Mouse (Mus musculus) gastrocnemius, postnatal 36 days (tissue): ENCODE results near the gene Stmnd1. TPM values are rescaled to one million over a fixed set of nuclear protein-coding genes. Genes with fewer than 3 reads are reported as not detected.
"Not testable (repeated sequence)": the region's sequence is repeated elsewhere in the genome, so short reads cannot be mapped to it uniquely, and the experiment has no call there.

Source experiments
- DNase-seq, 2 experiments: peaks; one replicate each; pipeline ENCODE4 v3.0.0; 2022
- intact Hi-C: fragments of 180-260 bp; cut with DNase I; formaldehyde crosslinking; loops from one replicate; pipeline ENCODE4 v1.15.1; 2025
- total RNA-seq, 2 experiments: library from RNA; stranded (reverse); gene quantifications; 2 replicates each; pipeline ENCODE4 v1.2.3; 2021

Stmnd1 gene
- total RNA-seq, 2 experiments from 2014 or later = 0.30 TPM; not detected in 1

DNA sequence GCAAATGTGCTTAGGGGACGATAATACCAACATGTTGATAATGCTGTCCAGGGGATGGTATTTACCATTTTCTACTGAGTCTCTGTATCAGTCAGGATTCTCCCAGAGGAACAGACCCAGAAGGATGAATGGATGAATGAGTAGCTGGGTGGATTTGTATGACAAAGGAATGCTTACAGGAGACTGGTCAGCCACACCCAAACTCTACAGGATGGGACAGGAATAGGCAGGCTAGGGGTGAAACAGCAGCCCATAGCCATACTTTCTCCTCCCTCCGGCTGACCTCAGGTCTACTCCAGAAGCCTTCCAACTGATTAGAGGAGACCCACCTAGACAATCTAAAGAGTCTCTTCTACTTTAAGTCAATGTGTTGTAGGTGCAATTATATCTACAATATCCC, 9.0 kb downstream of the Stmnd1 start:
- intact Hi-C loops = no loop called here
- DNase-seq = no peak

DNA sequence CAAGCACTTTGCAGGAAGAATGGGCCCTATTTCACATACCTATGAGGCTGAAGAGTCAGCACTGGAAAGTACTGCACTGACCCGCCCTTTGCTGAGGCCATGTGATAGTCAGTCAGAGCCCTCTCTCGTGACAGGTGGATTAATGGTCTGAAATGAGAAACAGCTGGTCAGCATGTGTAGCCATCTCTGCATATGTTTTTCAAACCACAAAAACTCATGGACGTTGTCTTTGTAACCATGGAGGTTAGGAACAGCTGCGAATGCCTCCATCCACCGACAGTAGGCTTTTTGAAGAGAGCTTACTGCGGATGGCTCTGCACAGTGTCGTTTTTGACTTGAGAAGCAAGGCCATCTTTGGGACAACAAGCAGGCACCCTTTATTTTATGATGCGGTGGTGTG, 14.3 kb downstream of the Stmnd1 start:
- intact Hi-C loops = no loop called here
- DNase-seq = no peak

- intact Hi-C loops = no loop called here
- no peak for DNase-seq
Observed at GRCm38 (mm10) chr13:46288372-46288771, 14.9 kb downstream of the Stmnd1 start.

- DNase-seq = no peak
- intact Hi-C loops = no loop called here
Observed at GRCm38 (mm10) chr13:46290537-46290936, 17.0 kb downstream of the Stmnd1 start.

DNA sequence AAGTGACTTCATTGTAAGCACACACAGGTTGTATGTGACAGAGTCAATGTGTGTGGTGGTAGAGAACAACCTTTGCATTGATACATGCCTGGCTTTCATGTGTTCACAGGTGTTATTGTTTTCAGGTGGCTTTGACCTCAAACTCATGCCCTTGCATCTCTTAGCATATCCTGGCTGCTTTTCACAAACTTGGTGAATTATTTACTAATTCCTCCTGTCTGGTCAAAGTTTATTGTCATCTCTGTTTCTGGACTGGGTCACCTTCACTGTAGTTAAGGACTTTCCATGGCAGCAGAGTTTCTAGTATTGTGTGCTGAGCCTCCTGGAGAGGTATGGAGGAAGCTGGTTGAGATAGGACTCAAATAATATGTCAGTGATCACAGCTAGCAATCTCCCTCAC, 20.8 kb downstream of the Stmnd1 start:
- no peak for DNase-seq
- intact Hi-C loops = no loop called here

DNA sequence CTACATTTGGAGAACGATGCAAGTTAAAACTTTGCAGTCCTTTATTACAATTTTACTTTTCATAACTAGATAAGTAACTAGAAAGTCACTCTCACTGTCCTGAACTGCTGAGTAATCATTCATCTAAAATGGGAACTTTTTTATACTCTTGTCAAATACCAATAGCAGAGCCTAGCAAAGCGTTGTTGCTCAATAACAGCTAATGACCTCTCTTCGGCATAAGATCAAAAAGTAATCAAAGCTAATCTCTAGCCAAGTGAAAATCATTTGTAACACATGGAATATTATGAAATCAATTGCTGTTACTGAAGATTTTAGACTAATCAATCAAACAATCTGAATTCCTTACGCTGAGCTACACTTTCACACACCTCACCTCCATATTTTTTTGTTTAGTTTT, 24.2 kb downstream of the Stmnd1 start:
- DNase-seq = no peak
- intact Hi-C loops = no loop called here

- intact Hi-C loops = loop anchor here (2.0 to 5.0 kb wide), 2 partner anchors 352 to 492 kb away; no protein-coding TSS in a partner anchor
- DNase-seq = peak in 1 of 2 experiments; percentile 33
Observed at GRCm38 (mm10) chr13:46310790-46311189, 37.3 kb downstream of the Stmnd1 start.

DNA sequence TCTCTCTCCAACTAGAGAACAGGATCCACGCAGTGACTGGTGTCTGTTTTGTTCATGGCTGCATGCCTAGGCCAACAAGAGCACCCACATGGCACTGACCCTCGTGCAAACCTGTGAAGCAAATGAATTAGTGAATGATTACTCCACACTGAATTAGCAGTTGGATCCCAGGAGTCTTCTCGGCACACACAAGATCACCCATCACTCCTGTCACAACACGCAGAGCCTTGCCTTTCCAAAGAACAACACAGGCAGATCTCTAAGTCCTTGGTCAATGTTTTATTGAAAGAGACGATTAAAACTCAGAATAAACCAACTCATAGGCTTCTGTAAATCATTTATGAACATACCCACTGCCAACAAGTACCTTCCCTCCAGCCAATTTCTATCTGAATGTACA, 39.7 kb downstream of the Stmnd1 start:
- intact Hi-C loops = loop anchor here (5.0 kb wide), 1 partner anchor 489 kb away; no protein-coding TSS in a partner anchor
- DNase-seq = no peak

GRCm38 (mm10) chr13:46315165-46315564, 41.6 kb downstream of the Stmnd1 start:
- intact Hi-C loops = no loop called here
- no peak for DNase-seq

- DNase-seq = no peak
- intact Hi-C loops = no loop called here
Observed at GRCm38 (mm10) chr13:46326351-46326985, 52.9 kb downstream of the Stmnd1 start.

- no peak for DNase-seq
- intact Hi-C loops = no loop called here
Observed at GRCm38 (mm10) chr13:46335020-46335419, 61.5 kb downstream of the Stmnd1 start.

GRCm38 (mm10) chr13:46336281-46336680, 62.8 kb downstream of the Stmnd1 start:
- DNase-seq, intact Hi-C loops: not testable (repeated sequence)

GRCm38 (mm10) chr13:46337791-46338190, 64.3 kb downstream of the Stmnd1 start:
- DNase-seq = no peak
- intact Hi-C loops = no loop called here

DNA sequence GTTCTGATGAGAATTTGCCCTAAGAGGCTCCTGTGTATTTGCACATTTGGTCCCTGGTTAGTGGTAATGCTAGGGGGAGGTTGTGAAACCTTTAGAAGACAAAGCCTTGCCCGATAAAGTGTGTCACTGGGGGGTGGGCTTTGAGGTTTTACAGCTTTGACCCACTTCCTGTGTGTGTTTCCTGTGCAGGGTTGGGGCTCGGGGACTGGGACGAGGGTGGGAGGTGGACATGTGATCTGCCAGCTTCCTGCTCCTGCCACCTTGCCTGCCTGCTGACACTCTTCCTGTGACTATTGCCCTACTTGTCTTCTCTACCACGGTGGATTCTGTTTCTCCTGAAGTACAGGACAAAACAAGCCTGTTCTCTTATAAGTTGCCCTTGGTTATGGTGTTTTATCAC, 66.4 kb downstream of the Stmnd1 start:
- DNase-seq = no peak
- intact Hi-C loops = loop anchor here (10.0 kb wide), 1 partner anchor 165 kb away; the partner anchor contains the start of gene Cap2

DNA sequence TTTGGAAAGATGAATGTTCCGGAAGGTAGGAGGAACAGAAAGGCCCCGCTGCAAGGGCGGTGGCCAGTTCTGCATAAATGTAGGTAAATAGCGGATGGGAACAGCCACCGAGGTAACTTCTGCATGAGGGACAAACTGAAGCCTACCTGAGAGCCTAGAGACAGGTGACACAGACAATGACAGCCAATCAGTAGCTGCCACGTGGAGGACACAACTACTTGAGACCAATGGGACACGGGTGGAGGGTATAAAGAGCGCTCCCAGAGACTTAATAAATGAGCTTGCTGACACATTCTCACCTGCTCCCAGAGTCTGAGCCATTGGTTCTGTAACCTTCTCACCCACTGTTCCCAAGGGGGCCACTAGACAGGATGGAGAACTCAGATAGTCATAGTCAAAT, 67.1 kb downstream of the Stmnd1 start:
- DNase-seq = no peak
- intact Hi-C loops = loop anchor here (10.0 kb wide), 1 partner anchor 164 kb away; the partner anchor contains the start of gene Cap2

GRCm38 (mm10) chr13:46341419-46341818, 67.9 kb downstream of the Stmnd1 start:
- DNase-seq = peak; percentile 12 to 17
- intact Hi-C loops = loop anchor here (10.0 kb wide), 1 partner anchor 163 kb away; the partner anchor contains the start of gene Cap2

- intact Hi-C loops = loop anchor here (10.0 kb wide), 1 partner anchor 162 kb away; the partner anchor contains the start of gene Cap2
- DNase-seq = no peak
Observed at GRCm38 (mm10) chr13:46343226-46343625, 69.7 kb downstream of the Stmnd1 start.

DNA sequence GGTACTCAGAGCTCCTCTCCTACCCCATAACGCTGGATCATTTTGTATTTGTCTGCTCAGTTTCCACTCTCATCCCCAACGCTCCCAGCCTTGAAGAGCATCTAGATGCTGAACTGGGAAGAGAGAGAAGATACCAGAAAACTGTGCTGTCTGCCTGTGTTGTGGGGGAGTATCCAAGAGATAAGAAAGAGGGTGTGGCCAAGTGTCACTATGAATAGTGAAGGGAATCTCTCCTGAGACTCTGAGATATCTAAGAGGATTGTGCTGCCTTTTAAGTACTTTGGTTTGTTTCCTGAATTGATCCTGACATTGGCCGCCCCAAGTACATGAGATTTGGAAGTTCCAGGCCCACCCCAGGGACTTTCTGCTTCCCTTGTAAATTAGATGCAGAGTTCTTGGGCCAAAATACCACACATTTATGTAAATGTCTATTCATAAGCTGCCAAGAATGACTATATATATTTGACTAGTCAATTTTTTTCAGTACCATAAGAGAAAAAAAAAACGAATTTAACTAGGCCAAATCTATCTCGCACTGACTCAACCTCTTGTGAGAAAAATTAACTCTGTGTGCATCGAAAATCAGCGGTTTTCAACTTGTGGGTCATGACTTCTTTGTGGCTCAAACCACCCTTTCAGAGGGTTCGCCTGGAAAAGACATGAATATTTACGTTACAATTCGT, 73.5 kb downstream of the Stmnd1 start:
- no peak for DNase-seq
- intact Hi-C loops = loop anchor here (10.0 kb wide), 1 partner anchor 158 kb away; the partner anchor contains the start of gene Cap2

GRCm38 (mm10) chr13:46349664-46350063, 76.1 kb downstream of the Stmnd1 start:
- intact Hi-C loops = loop anchor here (10.0 kb wide), 1 partner anchor 155 kb away; the partner anchor contains the start of gene Cap2

More at GRCm38 (mm10) chr13:46349664-46350063, 76.1 kb downstream of the Stmnd1 start:
- DNase-seq = no peak
